Mouse (Mus musculus) olfactory bulb, adult 2 months (tissue): ENCODE measurements around the gene Scai. TPM values are rescaled to one million over a fixed set of nuclear protein-coding genes. Genes with fewer than 3 reads are reported as not detected.

Experiments
- H3K27ac ChIP-seq: fragments of 200-500 bp; 2 replicates; pipeline ENCODE4 v1.5.1; 2012; ENCODE audit warnings: low read depth, low read length; ENCODE audit not compliant: insufficient read depth
- H3K4me1 ChIP-seq: fragments of 200-500 bp; 2 replicates; pipeline ENCODE4 v1.6.1; 2012; ENCODE audit warnings: low read length; ENCODE audit not compliant: control insufficient read depth, insufficient read depth
- H3K4me3 ChIP-seq: fragments of 200-500 bp; 2 replicates; pipeline ENCODE4 v1.5.1; 2012; ENCODE audit warnings: mild to moderate bottlenecking, low read depth, low read length, moderate library complexity; ENCODE audit not compliant: insufficient read depth
- CTCF ChIP-seq: fragments of 200-500 bp; IDR thresholded peaks from 2 replicates; pipeline ENCODE4 v1.5.1; 2012; ENCODE audit warnings: low read depth, mild to moderate bottlenecking, low read length, moderate library complexity; ENCODE audit not compliant: insufficient read depth
- POLR2A ChIP-seq: fragments of 200-500 bp; IDR thresholded peaks from 2 replicates; pipeline ENCODE4 v1.6.1; 2012; ENCODE audit warnings: mild to moderate bottlenecking, low read depth, low read length, moderate library complexity; ENCODE audit not compliant: insufficient read depth
- WGBS: fragments of 180-500 bp; shearing (Covaris S2); methylation state at CpG from one replicate; pipeline ENCODE4 v1.1.7; 2018; 5-methylcytosine and 5-hydroxymethylcytosine counted together
- polyA plus RNA-seq: library from polyadenylated mRNA; stranded (reverse); fragments of >200 nt; gene quantifications from 2 replicates; pipeline ENCODE4 v1.2.4, GENCODE M21; 2012; ENCODE audit warnings: low replicate concordance; ENCODE audit not compliant: missing spikeins, insufficient read depth, insufficient read length

Gene Scai
- polyA plus RNA-seq, 1 experiment: not detected

- no peak overlapping the region for H3K27ac ChIP-seq
- H3K4me3 ChIP-seq: no peak overlapping the region
- TF ChIP-seq CTCF (no peak), POLR2A (no peak)
- H3K4me1 ChIP-seq: no peaks in the 10 kb centered on the region
- WGBS: 95% methylated on average over 2 of the region's 2 CpGs
Measured at GRCm38 (mm10) chr2:39203359-39203758, 12.8 kb upstream of the Scai start.

GRCm38 (mm10) chr2:39194809-39195208 is 4.3 kb upstream of the Scai start:
- H3K4me3 ChIP-seq: no peak overlapping the region
- TF ChIP-seq POLR2A: no peak
- WGBS: 86% methylated on average over 2 of the region's 2 CpGs
- peaks cover 3% of the 10 kb centered on the region; the same call in 1 of the 2 replicates for H3K4me1 ChIP-seq
- H3K27ac ChIP-seq: no peak overlapping the region

GRCm38 (mm10) chr2:39189961-39190560 is 473 bp downstream of the Scai start:
- TF ChIP-seq POLR2A (no peak), CTCF (no peak)
- Histone ChIP-seq H3K4me1 (peaks cover 7% of the 10 kb centered on the region; the same call in 1 of the 2 replicates), H3K27ac (no peak overlapping the region), H3K4me3 (peak overlapping the region; percentile 70)
- WGBS: under 1% methylated on average over 38 of the region's 39 CpGs

- H3K27ac ChIP-seq: no peak overlapping the region
- H3K4me1 ChIP-seq: peaks cover 7% of the 10 kb centered on the region; the same call in 1 of the 2 replicates
- 90% methylated on average over 3 of the region's 3 CpGs for WGBS
- H3K4me3 ChIP-seq: no peak overlapping the region
- TF ChIP-seq POLR2A: no peak
- TF ChIP-seq CTCF: no peak
Measured at GRCm38 (mm10) chr2:39185942-39186341, 4.6 kb downstream of the Scai start.

GRCm38 (mm10) chr2:39183587-39183986 is 6.9 kb downstream of the Scai start:
- Histone ChIP-seq H3K4me1 (peaks cover under 1% of the 10 kb centered on the region; the same call in 1 of the 2 replicates), H3K27ac (no peak overlapping the region), H3K4me3 (no peak overlapping the region)
- 95% methylated on average over 2 of the region's 2 CpGs for WGBS
- no peak for TF ChIP-seq POLR2A
- TF ChIP-seq CTCF: no peak

GRCm38 (mm10) chr2:39160996-39161395 is 29.5 kb downstream of the Scai start:
- H3K27ac ChIP-seq: no peak overlapping the region
- WGBS: 98% methylated on average over 1 of the region's 1 CpGs
- TF ChIP-seq POLR2A: no peak
- TF ChIP-seq CTCF: no peak

GRCm38 (mm10) chr2:39157916-39158315 is 32.6 kb downstream of the Scai start:
- Histone ChIP-seq H3K4me3 (no peak overlapping the region), H3K4me1 (peaks cover 3% of the 10 kb centered on the region; the same call in 1 of the 2 replicates), H3K27ac (no peak overlapping the region)
- TF ChIP-seq POLR2A: no peak
- TF ChIP-seq CTCF: no peak
- 76% methylated on average over 1 of the region's 1 CpGs for WGBS

More at GRCm38 (mm10) chr2:39160996-39161395, 29.5 kb downstream of the Scai start:
- no peak overlapping the region for H3K4me3 ChIP-seq
- H3K4me1 ChIP-seq: no peaks in the 10 kb centered on the region

- H3K4me1 ChIP-seq: peaks cover 3% of the 10 kb centered on the region; the same call in 1 of the 2 replicates
- TF ChIP-seq POLR2A: no peak
- no peak for TF ChIP-seq CTCF
- no peak overlapping the region for H3K27ac ChIP-seq
- WGBS: 97% methylated on average over 1 of the region's 1 CpGs
- H3K4me3 ChIP-seq: no peak overlapping the region
Measured at GRCm38 (mm10) chr2:39156821-39157220, 33.7 kb downstream of the Scai start.

GRCm38 (mm10) chr2:39150943-39151342 is 39.6 kb downstream of the Scai start:
- peaks cover 3% of the 10 kb centered on the region; the same call in 1 of the 2 replicates for H3K4me1 ChIP-seq
- 87% methylated on average over 2 of the region's 2 CpGs for WGBS
- H3K27ac ChIP-seq: no peak overlapping the region
- H3K4me3 ChIP-seq: no peak overlapping the region
- TF ChIP-seq POLR2A (no peak), CTCF (no peak)
